Mouse (Mus musculus): ENCODE measurements at regions not wholly inside any gene's neighbourhood (a gene's known extent, or its start where the extent isn't known, plus 50 kb on each side); places are given as distances from the start of the nearest gene placed in this dataset.

- TF ChIP-seq CTCF (IDR thresholded peaks at IDR 0.05 in 2 of 3, conservative IDR thresholded peaks at IDR 0.05 in 1 of 3; ENCODE audit: control insufficient read depth in 1 of 3, insufficient read depth in 1 of 3, low read depth in 2 of 3, low read length in 3 of 3, poor library complexity in 1 of 3, severe bottlenecking in 1 of 3) (no peak), USF2 (IDR thresholded peaks at IDR 0.05; ENCODE audit: borderline replicate concordance in 1 of 2, insufficient read depth in 1 of 2, low read depth in 1 of 2, low read length in 2 of 2) (no peak), HCFC1 (IDR thresholded peaks at IDR 0.05; ENCODE audit: low read depth, low read length) (no peak), MAFK (IDR thresholded peaks at IDR 0.05; ENCODE audit: borderline replicate concordance, low read depth, low read length) (no peak), POLR2AphosphoS5 (IDR thresholded peaks at IDR 0.05; ENCODE audit: borderline replicate concordance, low read depth, low read length) (no peak), ETS1 (IDR thresholded peaks at IDR 0.05; ENCODE audit: low read depth, low read length) (no peak), SMC3 (IDR thresholded peaks at IDR 0.05; ENCODE audit: low read depth, low read length) (no peak), ELF1 (IDR thresholded peaks at IDR 0.05; ENCODE audit: low read depth, low read length) (no peak)
These were observed 131.0 kb upstream of the Wdr75 start for GRCm38 (mm10) chr1:45663882-45664520.

Data from MEL (cell line).